Mouse (Mus musculus) gastrocnemius, adult 2 months (tissue): ENCODE measurements at regions not wholly inside any gene's neighbourhood (a gene's known extent, or its start where the extent isn't known, plus 50 kb on each side); places are given as distances from the start of the nearest gene placed in this dataset.
A peak's percentile ranks its signal among the peaks of the same experiment; 100 is the strongest.

Experiments
- DNase-seq: peaks from one replicate; pipeline ENCODE4 v3.0.0; 2022
- H3K27ac ChIP-seq: fragments of 200-600 bp; 2 replicates; pipeline ENCODE4 v1.8.1; 2022; ENCODE audit warnings: mild to moderate bottlenecking
- H3K4me3 ChIP-seq: fragments of 200-600 bp; 2 replicates; pipeline ENCODE4 v1.8.1; 2022; ENCODE audit warnings: mild to moderate bottlenecking, moderate library complexity
- CTCF ChIP-seq: fragments of 200-600 bp; IDR thresholded peaks from 2 replicates; pipeline ENCODE4 v1.8.1; 2022; ENCODE audit warnings: antibody characterized with exemption, mild to moderate bottlenecking, moderate library complexity
- intact Hi-C: fragments of 180-260 bp; cut with DNase I; formaldehyde crosslinking; loops from one replicate; pipeline ENCODE4 v1.15.1; 2025

DNA sequence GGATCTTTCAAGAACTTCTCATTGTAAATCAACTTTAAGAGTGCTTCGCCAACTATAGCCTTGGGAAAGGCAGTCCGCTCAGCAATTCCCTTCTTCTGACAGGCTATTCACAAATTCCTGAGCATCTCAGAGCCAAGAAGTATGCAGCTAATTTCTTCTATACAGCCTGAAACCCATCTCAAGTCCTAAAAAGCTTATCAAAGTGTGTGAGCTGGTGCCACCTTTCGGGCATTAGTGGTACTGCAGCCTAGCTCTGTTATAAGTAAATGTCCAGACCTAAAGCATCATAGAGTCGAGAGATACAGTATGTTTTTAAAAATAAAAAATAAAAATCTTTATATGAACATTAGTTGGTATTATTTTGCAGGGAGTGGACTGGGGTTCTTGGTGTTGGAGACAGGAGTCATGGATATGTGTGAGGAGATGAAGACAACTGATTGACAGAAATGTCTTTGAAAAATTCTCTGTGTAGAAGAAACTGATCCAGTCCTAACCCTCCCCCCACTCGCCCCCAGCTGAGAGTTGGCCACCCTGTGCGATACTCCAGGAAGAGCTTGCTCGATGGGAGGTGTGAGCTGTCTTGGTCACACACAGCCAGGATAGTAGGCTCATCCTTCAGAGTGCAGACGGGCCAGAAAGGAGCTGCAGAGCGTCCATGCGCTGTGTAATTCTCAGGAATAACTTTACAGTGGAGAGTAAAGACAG lies 56.4 kb downstream of the Bod1 start:
- DNase-seq = peak; percentile 57
- peak; percentile 94 for TF ChIP-seq CTCF
- Histone ChIP-seq H3K27ac (no peak overlapping the region), H3K4me3 (no peak overlapping the region)
- intact Hi-C loops = loop anchor here (2.0 to 10.0 kb wide), 2 partner anchors 366 to 940 kb away; no protein-coding TSS in a partner anchor

- intact Hi-C loops = loop anchor here (2.0 to 10.0 kb wide), 2 partner anchors 366 to 940 kb away; no protein-coding TSS in a partner anchor
Observed at GRCm38 (mm10) chr11:31614394-31614713, 57.3 kb downstream of the Bod1 start.

GRCm38 (mm10) chr11:31613688-31614393 lies 57.8 kb downstream of the Bod1 start:
- DNase-seq = no peak
- no peak for TF ChIP-seq CTCF
- intact Hi-C loops = loop anchor here (2.0 to 10.0 kb wide), 2 partner anchors 365 to 939 kb away; no protein-coding TSS in a partner anchor
- H3K4me3 ChIP-seq = no peak overlapping the region
- H3K27ac ChIP-seq = no peak overlapping the region

More at GRCm38 (mm10) chr11:31614394-31614713, 57.3 kb downstream of the Bod1 start:
- no peak for DNase-seq
- H3K4me3 ChIP-seq = no peak overlapping the region
- no peak for TF ChIP-seq CTCF
- H3K27ac ChIP-seq = no peak overlapping the region

DNA sequence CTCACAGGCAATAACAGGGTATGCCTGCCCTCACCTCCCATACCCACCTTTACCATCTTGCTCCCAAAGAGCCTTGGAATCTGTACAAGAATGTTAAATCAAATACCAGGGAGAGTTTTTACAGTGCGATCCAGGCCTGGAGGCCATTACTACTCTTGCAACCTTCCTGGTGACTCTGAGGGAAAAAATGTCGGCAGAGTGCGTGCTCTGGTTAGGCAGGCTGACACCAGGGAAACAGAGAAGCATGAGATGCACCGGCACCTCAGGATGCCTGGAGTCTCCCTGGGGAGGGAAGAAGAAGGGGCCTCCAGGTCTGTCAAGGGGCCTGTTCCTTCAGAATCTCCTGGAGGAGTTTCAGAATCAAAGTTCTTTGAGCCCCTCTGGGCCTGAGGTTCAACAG lies 63.2 kb downstream of the Bod1 start:
- DNase-seq = no peak
- Histone ChIP-seq H3K27ac (no peak overlapping the region), H3K4me3 (no peak overlapping the region)
- no peak for TF ChIP-seq CTCF
- intact Hi-C loops = loop anchor here (5.0 kb wide), 1 partner anchor 236 kb away; the partner anchor contains the start of gene Stc2

- intact Hi-C loops = loop anchor here (1.0 to 5.0 kb wide), 2 partner anchors 8 to 49 kb away; no protein-coding TSS in a partner anchor
- H3K4me3 ChIP-seq = no peak overlapping the region
- TF ChIP-seq CTCF = no peak
- no peak for DNase-seq
- no peak overlapping the region for H3K27ac ChIP-seq
Observed at GRCm38 (mm10) chr11:31601499-31601898, 70.2 kb downstream of the Bod1 start.

DNA sequence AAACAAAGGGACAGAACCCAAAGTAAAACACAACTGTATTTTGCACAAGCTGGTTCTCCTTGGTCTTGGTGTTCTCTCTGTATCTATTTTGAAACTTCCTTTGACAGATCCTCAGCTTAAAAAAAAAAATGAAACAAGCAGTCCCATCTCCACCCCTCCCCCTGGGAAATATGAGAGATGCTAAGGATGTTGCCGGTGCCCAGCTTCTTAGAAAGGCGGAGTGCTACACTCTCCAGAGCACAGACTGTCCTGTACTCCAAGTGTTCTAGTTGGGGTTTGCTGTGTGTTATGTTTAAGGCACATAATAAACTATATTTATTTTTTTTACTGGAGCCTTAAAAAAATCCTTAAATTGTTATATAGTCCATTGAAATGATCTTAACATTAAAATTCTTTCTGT lies 78.1 kb downstream of the Bod1 start:
- no peak overlapping the region for H3K4me3 ChIP-seq
- peak overlapping the region; percentile 24; the same call in 1 of the 2 replicates for H3K27ac ChIP-seq
- no peak for TF ChIP-seq CTCF
- intact Hi-C loops = loop anchor here (1.0 to 5.0 kb wide), 2 partner anchors 8 to 221 kb away; partner anchors contain the start of gene Stc2
- peak; percentile 44 for DNase-seq

DNA sequence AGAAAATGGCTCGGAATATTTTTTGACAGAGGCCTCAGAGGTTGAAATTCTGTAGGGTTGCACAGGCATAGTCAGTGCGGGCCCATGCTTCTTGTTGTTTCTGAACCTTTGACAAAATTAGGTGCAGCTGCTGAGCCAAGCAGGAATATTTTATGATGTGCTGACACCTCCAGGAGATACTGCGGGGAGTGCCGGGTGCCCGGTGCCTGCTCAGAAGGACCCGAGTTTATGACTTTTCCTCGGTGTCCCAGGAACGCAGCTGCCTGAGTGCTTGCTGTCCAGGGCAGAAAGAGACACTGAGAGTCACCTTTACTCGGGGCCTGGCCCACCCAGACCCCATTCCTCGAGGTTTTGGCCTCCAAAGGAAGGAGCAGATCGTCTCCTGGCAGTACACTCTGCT lies 79.6 kb downstream of the Bod1 start:
- intact Hi-C loops = loop anchor here (5.0 kb wide), 1 partner anchor 220 kb away; the partner anchor contains the start of gene Stc2
- no peak for TF ChIP-seq CTCF
- DNase-seq = peak; percentile 81

DNA sequence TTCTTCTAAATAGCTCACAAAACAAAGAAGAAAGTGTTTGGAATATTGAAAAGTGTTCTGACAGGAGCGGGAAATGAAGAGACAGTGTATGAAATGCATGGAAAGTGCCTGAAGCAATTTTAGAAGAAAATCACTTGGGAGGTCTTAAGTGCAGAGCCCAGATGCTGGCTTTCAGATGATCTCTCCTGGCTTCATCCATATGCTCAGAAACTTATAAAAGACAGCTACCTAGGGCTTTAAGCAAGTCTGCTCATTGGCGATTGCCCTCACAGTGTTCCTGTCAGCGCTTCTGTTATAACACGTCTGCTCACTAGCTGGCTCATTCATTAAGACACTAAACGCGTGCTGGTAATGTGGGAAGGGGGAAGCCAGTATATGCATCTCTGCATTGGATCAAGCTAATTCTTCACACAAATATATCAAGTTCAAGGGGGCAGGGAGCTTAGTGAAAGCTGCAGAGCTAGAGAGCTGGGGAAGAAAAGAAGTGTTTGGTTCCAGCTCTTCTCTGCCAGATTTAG lies 80.6 kb downstream of the Bod1 start:
- Histone ChIP-seq H3K4me3 (no peak overlapping the region), H3K27ac (no peak overlapping the region; the same call in 1 of the 2 replicates)
- no peak for DNase-seq
- no peak for TF ChIP-seq CTCF
- intact Hi-C loops = loop anchor here (5.0 kb wide), 1 partner anchor 219 kb away; the partner anchor contains the start of gene Stc2

More for the DNA sequence above, 79.6 kb downstream of the Bod1 start:
- Histone ChIP-seq H3K27ac (peak overlapping the region; percentile 73), H3K4me3 (no peak overlapping the region)

DNA sequence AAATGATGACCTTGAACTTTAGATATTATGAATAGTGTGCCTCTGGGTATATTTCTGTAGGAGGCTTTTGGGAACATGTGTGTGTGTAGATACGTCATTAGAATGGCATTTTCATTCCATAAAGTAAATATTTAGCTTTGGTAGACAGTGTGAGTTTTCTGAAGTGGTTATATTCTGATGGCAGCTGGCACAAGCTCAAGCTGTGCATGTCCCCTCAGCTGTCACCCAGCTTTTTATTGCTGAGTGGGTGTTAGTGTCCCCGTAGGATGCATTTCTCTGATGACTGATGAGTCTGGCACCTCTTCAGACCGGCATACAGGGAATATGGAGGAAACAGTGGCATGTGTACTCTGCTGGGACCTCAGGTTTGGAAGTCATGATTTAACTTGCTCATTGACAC lies 96.7 kb downstream of the Bod1 start:
- H3K27ac ChIP-seq = no peak overlapping the region
- no peak for DNase-seq

GRCm38 (mm10) chr11:31564742-31565510 lies 106.8 kb downstream of the Bod1 start:
- no peak for TF ChIP-seq CTCF
- peak overlapping the region; percentile 39 for H3K27ac ChIP-seq
- DNase-seq = peak; percentile 57

More for the DNA sequence above, 96.7 kb downstream of the Bod1 start:
- no peak for TF ChIP-seq CTCF
- no peak overlapping the region for H3K4me3 ChIP-seq
- intact Hi-C loops = no loop called here

GRCm38 (mm10) chr11:31563826-31564741 lies 107.6 kb downstream of the Bod1 start:
- Histone ChIP-seq H3K4me3 (no peak overlapping the region), H3K27ac (peak overlapping the region; percentile 39)
- intact Hi-C loops = no loop called here
- DNase-seq = peak; percentile 56
- TF ChIP-seq CTCF = no peak

More at GRCm38 (mm10) chr11:31564742-31565510, 106.8 kb downstream of the Bod1 start:
- H3K4me3 ChIP-seq = no peak overlapping the region
- intact Hi-C loops = no loop called here
